Mouse (Mus musculus): Measurements from ENCODE around the gene Lrrc27.

GRCm38 (mm10) chr7:139264337-139264736 is 51.5 kb downstream of the Lrrc27 start:
- TF ChIP-seq GATA1 (IDR thresholded peaks at IDR 0.05; ENCODE audit: low read length) (no peak), TAL1 (IDR thresholded peaks at IDR 0.05; ENCODE audit: low read length) (no peak)

All from erythroblast, embryonic 14.5 days (primary cell).